Mouse (Mus musculus) heart, adult 2 months (tissue): ENCODE measurements at regions not wholly inside any gene's neighbourhood (a gene's known extent, or its start where the extent isn't known, plus 50 kb on each side); places are given as distances from the start of the nearest gene placed in this dataset.

ENCODE experiments used
- DNase-seq, 2 experiments: peaks; one replicate each; pipeline ENCODE4 v3.0.0; 2021
- H3K27ac ChIP-seq: fragments of 200-600 bp; 2 replicates; pipeline ENCODE4 v1.8.1; 2022
- H3K27me3 ChIP-seq: fragments of 200-500 bp; 2 replicates; pipeline ENCODE4 v1.6.1; 2012; ENCODE audit warnings: mild to moderate bottlenecking, low read length, inconsistent platforms, mixed read lengths; ENCODE audit not compliant: control insufficient read depth, insufficient read depth
- H3K36me3 ChIP-seq: fragments of 200-500 bp; 2 replicates; pipeline ENCODE4 v1.6.1; 2012; ENCODE audit warnings: low read length, inconsistent platforms; ENCODE audit not compliant: control insufficient read depth, insufficient read depth
- H3K4me1 ChIP-seq: fragments of 200-500 bp; 2 replicates; pipeline ENCODE4 v1.6.1; 2011; ENCODE audit warnings: low read length; ENCODE audit not compliant: control insufficient read depth, insufficient read depth
- H3K4me3 ChIP-seq: fragments of 200-600 bp; 2 replicates; pipeline ENCODE4 v1.8.1; 2022
- H3K79me2 ChIP-seq: fragments of 200-500 bp; replicated peaks from 2 replicates; pipeline ENCODE4 v1.6.1; 2012; ENCODE audit warnings: mild to moderate bottlenecking, inconsistent platforms, low read length, moderate library complexity, mixed read lengths; ENCODE audit not compliant: control insufficient read depth, insufficient read depth
- H3K9ac ChIP-seq: fragments of 200-500 bp; 2 replicates; pipeline ENCODE4 v1.6.1; 2012; ENCODE audit warnings: low read depth, mild to moderate bottlenecking, control low read depth, inconsistent platforms, low read length, mixed read lengths
- CTCF ChIP-seq: fragments of 200-600 bp; IDR thresholded peaks from 2 replicates; pipeline ENCODE4 v1.8.1; 2022; ENCODE audit warnings: antibody characterized with exemption, mild to moderate bottlenecking, moderate library complexity
- EP300 ChIP-seq: fragments of 200-500 bp; IDR thresholded peaks from 2 replicates; pipeline ENCODE4 v1.6.1; 2011; ENCODE audit warnings: low read depth, low read length, control low read depth; ENCODE audit not compliant: insufficient read depth
- POLR2A ChIP-seq: fragments of 200-500 bp; IDR thresholded peaks from 2 replicates; pipeline ENCODE4 v1.6.1; 2011; ENCODE audit warnings: mild to moderate bottlenecking, low read depth, low read length, control low read depth; ENCODE audit not compliant: insufficient read depth
- WGBS: fragments of 180-500 bp; shearing (Covaris S2); methylation state at CpG from one replicate; pipeline ENCODE4 v1.1.7; 2018; 5-methylcytosine and 5-hydroxymethylcytosine counted together
- intact Hi-C: fragments of 180-260 bp; cut with DNase I; formaldehyde crosslinking; loops from one replicate; pipeline ENCODE4 v1.15.1; 2025

- H3K27me3 ChIP-seq = no peaks in the 10 kb centered on the region
- H3K4me3 ChIP-seq = no peak overlapping the region
- peaks cover 8% of the 10 kb centered on the region for H3K4me1 ChIP-seq
- H3K27ac ChIP-seq = no peak overlapping the region
- intact Hi-C loops = loop anchor here (2.0 to 10.0 kb wide), 2 partner anchors 71 to 91 kb away; no protein-coding TSS in a partner anchor
- no peak for DNase-seq
- no peaks in the 10 kb centered on the region for H3K36me3 ChIP-seq
- no peak overlapping the region for H3K9ac ChIP-seq
- 97% methylated on average over 7 of the region's 7 CpGs for WGBS
- TF ChIP-seq EP300 = no peak
- TF ChIP-seq CTCF = no peak
- TF ChIP-seq POLR2A = no peak
- no peaks in the 10 kb centered on the region for H3K79me2 ChIP-seq
Observed at GRCm38 (mm10) chr2:167763891-167764410, 74.3 kb upstream of the Tmem189 start.

GRCm38 (mm10) chr2:167761404-167761936 is 71.8 kb upstream of the Tmem189 start:
- Histone ChIP-seq H3K4me1 (peaks cover 12% of the 10 kb centered on the region), H3K9ac (no peak overlapping the region), H3K79me2 (no peaks in the 10 kb centered on the region), H3K4me3 (no peak overlapping the region), H3K27ac (peak overlapping the region; percentile 54), H3K36me3 (no peaks in the 10 kb centered on the region), H3K27me3 (no peaks in the 10 kb centered on the region)
- 54% methylated on average over 17 of the region's 17 CpGs for WGBS
- DNase-seq = peak in 1 of 2 experiments; percentile 50
- TF ChIP-seq EP300 (no peak), POLR2A (no peak), CTCF (no peak)
- intact Hi-C loops = loop anchor here (10.0 kb wide), 1 partner anchor 93 kb away; no protein-coding TSS in a partner anchor

- WGBS = 79% methylated on average over 13 of the region's 13 CpGs
- Histone ChIP-seq H3K4me3 (no peak overlapping the region), H3K27me3 (no peaks in the 10 kb centered on the region), H3K4me1 (peaks cover 12% of the 10 kb centered on the region), H3K36me3 (no peaks in the 10 kb centered on the region), H3K27ac (peak overlapping the region; percentile 54), H3K9ac (peak overlapping the region; percentile 9; the same call in 1 of the 2 replicates), H3K79me2 (no peaks in the 10 kb centered on the region)
- intact Hi-C loops = loop anchor here (10.0 kb wide), 1 partner anchor 94 kb away; no protein-coding TSS in a partner anchor
- no peak for DNase-seq
- TF ChIP-seq EP300 (no peak), POLR2A (no peak), CTCF (0 out of 2 replicates have a peak, but pooled peaks have one; percentile 18)
Observed at GRCm38 (mm10) chr2:167760681-167761403, 71.2 kb upstream of the Tmem189 start.

- no peak overlapping the region for H3K9ac ChIP-seq
- H3K27ac ChIP-seq = no peak overlapping the region; the same call in 1 of the 2 replicates
- peak; percentile 62 to 80 for DNase-seq
- H3K4me3 ChIP-seq = no peak overlapping the region
- intact Hi-C loops = loop anchor here (10.0 kb wide), 1 partner anchor 95 kb away; no protein-coding TSS in a partner anchor
- WGBS = 78% methylated on average over 9 of the region's 9 CpGs
- peaks cover 13% of the 10 kb centered on the region for H3K4me1 ChIP-seq
- no peaks in the 10 kb centered on the region for H3K79me2 ChIP-seq
- H3K27me3 ChIP-seq = no peaks in the 10 kb centered on the region
- no peak for TF ChIP-seq EP300
- no peak for TF ChIP-seq POLR2A
- no peak for TF ChIP-seq CTCF
- no peaks in the 10 kb centered on the region for H3K36me3 ChIP-seq
Observed at GRCm38 (mm10) chr2:167759603-167760390, 70.2 kb upstream of the Tmem189 start.

- 45% methylated on average over 12 of the region's 12 CpGs for WGBS
- H3K27me3 ChIP-seq = no peaks in the 10 kb centered on the region
Observed at GRCm38 (mm10) chr2:167757157-167757780, 67.6 kb upstream of the Tmem189 start.

More at GRCm38 (mm10) chr2:167757157-167757780, 67.6 kb upstream of the Tmem189 start:
- Histone ChIP-seq H3K27ac (peak overlapping the region; percentile 43), H3K4me3 (no peak overlapping the region), H3K4me1 (peaks cover 11% of the 10 kb centered on the region), H3K9ac (peak overlapping the region; percentile 15; the same call in 1 of the 2 replicates), H3K79me2 (no peaks in the 10 kb centered on the region), H3K36me3 (no peaks in the 10 kb centered on the region)
- TF ChIP-seq EP300 (peak; percentile 88), CTCF (no peak), POLR2A (no peak)
- intact Hi-C loops = no loop called here
- peak; percentile 67 to 75 for DNase-seq
